Mouse (Mus musculus): ENCODE data around the gene B4galnt1.

DNA sequence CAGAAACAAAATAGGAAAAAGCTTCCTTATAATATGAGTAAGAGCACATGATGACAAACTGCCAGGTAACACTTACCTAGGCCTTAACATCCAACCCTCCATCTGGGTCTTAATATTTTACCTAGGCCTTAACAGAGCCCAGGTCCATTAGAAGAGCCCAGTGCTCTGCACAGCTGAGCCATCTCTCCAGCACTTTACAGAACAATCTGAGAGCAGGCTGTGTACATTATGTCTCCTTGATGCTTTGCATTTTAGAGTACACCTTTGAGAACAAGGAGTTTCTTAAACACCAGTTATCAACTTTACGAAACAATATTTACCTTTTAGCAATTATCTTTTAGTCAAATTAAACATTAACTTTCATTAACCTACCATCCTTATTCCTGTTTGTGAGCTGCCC is 8.9 kb upstream of the B4galnt1 start:
- TF ChIP-seq CTCF (IDR thresholded peaks at IDR 0.05; ENCODE audit: extremely low read depth, insufficient read depth, low read length) (no peak), POLR2A (IDR thresholded peaks at IDR 0.05; ENCODE audit: extremely low read depth, insufficient read depth, low read length) (no peak)

All from cortical plate, adult 2 months (tissue).